Mouse (Mus musculus) thymus, adult 18-20 months (tissue): ENCODE results near the gene Klk1b22.
"Not testable (repeated sequence)": the region's sequence is repeated elsewhere in the genome, so short reads cannot be mapped to it uniquely, and the experiment has no call there.

Source experiments
- DNase-seq, 2 experiments: peaks; one replicate each; pipeline ENCODE4 v3.0.0; 2022; ENCODE audit warnings: mixed read lengths in 2 of 2

Klk1b22 gene

GRCm38 (mm10) chr7:44112373-44112772 lies at the start of gene Klk1b22:
TSS of gene Klk1b22 (plus strand) at chr7:44112673.
- no peak for DNase-seq

- no peak for DNase-seq
These were observed 40.4 kb upstream of the Klk1b22 start for GRCm38 (mm10) chr7:44072117-44072516.

- DNase-seq = no peak
These were observed 34.8 kb upstream of the Klk1b22 start for GRCm38 (mm10) chr7:44077703-44078102.

- DNase-seq = no peak
These were observed 16.4 kb upstream of the Klk1b22 start for GRCm38 (mm10) chr7:44096111-44096510.

GRCm38 (mm10) chr7:44102028-44102427 lies 10.4 kb upstream of the Klk1b22 start, which contains the start of gene Klk1b21:
TSS of gene Klk1b21 (plus strand) at chr7:44102328.
- DNase-seq = not testable (repeated sequence)

- DNase-seq = no peak
These were observed 11.0 kb downstream of the Klk1b22 start for GRCm38 (mm10) chr7:44123445-44123844.

- no peak for DNase-seq
These were observed 24.0 kb downstream of the Klk1b22 start, which contains the start of gene Klk1b16 for GRCm38 (mm10) chr7:44136467-44136866. TSS of gene Klk1b16 (plus strand) at chr7:44136767.
